Mouse (Mus musculus) left cerebral cortex, postnatal 14 days (tissue): ENCODE results near the gene Krt33b. TPM values are rescaled to one million over a fixed set of nuclear protein-coding genes. Genes with fewer than 3 reads are reported as not detected.
A peak's percentile ranks its signal among the peaks of the same experiment; 100 is the strongest.

ENCODE experiments used
- DNase-seq, 2 experiments: peaks; one replicate each; pipeline ENCODE4 v3.0.0; 2021 to 2022; ENCODE audit warnings: low spot score in 2 of 2, mixed read lengths in 1 of 2
- intact Hi-C: fragments of 180-260 bp; cut with DNase I; formaldehyde crosslinking; loops from one replicate; pipeline ENCODE4 v1.15.1; 2025
- long read RNA-seq, 2 experiments: library from polyadenylated mRNA; stranded (forward); transcript quantifications; one replicate each; pipeline ENCODE4 v2.0.0; 2021
- total RNA-seq, 2 experiments: library from RNA; stranded (reverse); gene quantifications; 2 replicates each; pipeline ENCODE4 v1.2.3; 2021

Krt33b gene
- not detected for total RNA-seq
- long read RNA-seq, experiment 1: 0 reads
- long read RNA-seq, experiment 2: 0 reads

DNA sequence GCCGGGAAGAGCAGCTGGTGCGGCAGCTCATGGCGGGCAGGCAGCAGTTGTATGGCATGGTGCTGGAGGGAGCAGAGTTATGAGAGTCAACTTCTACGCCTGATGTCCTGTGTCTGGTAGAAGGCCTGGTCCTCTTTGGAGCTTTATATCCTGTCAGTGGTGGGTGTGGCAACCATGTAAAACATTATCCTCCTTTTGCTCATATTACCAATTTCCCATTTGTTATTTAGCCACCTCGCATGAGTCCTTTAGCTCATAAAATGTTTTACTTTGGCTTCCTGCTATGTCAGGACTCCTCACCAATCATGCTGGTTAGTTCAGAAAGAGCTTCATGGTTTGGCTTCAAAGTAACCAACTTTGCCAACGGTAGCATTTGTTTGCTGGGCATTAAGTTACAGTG lies at the start of gene Krt33b:
Gene Krt33b, minus strand, starts transcription at position 101 of the 400 bp plus-strand sequence.
- intact Hi-C loops: no loop called here
- no peak for DNase-seq

DNA sequence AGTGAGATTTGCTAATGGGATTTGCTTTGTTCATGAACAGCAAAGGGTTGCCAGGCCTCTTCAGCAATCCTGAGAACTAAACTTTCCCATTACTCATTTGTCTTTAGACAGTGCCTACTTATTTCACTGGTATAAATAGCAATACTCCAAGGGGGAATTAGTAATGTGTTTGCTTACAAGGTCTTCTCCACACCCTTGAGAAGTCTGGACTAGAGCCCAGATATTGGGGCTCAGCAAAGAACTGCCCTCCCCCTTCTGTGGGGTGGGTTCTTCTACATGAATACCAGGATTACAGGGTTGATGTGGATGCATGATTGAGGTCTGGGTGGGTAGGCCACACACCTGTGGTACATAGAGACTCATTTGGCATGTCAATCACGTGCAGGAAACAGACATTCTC lies 44.2 kb upstream of the Krt33b start:
- no peak for DNase-seq
- intact Hi-C loops: no loop called here

DNA sequence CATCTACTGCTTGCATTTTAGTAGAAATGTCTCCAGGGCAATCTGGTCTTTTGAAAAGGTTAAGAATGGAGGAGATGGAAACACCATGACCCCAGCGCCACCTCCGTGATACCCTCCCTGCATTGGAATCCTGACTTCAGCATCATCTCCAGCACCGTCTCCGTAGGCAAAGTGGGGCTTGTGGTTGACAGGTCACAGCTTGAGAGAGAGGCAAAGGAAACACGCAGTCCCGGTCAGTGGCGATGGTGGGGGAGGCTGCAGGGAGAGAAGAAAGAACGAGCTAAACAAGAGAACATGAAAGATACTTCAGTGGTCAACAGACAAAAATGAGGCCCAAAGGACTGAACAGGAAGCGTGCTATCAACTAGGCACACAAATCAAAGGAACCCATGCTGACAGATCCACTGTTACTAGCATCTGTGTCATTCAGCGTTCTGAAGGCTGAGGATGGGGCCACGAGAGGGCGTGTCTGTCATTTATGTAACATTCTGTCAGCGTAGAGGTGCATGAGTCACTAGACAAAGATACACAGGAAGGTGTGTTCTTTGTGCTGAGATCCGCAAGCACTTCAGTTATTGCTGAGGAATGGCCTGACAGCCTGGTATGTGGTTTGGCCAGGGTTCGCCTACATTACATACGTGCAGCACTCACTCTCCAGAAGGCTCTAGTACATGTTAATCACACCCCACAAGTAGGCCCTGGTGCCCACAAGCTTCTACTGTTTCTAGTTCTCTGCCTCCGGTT lies 37.8 kb upstream of the Krt33b start:
- intact Hi-C loops: no loop called here
- no peak for DNase-seq

DNA sequence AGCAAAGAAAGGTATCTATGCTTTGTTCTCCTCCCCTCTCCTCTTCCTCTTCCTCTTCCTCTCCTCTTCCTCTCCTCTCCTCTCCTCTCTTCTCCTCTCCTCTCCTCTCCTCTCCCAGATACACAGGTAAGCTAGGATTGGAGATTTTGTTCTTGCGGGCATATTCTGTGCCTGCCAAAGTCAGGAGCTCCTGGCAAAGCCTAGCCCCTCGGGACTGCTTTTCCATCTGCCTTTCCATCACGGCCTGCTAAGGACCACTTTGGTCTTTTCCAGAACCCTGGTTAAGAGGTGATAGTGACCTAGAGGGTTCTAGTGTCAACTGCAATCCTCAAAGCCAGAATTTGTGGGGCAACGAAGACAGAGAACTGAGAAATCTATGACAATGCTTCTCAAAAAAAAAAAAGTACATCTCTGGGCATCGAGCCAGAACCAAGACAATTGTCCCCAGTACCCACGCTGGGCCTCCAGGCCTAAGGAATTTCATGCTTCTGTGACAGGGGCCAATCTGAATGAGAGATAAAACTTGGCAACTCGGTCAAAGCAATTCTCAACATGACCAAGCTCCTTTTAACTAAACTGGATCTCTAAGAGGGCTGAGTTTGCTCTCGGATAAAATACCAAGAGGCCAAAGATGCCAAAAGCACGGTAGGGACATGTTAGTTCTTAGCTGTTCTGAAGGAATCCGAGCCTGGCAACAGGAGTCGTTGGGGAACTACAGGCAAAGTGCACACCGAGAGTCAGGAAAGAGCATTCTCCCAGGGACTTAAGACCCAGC lies 36.8 kb upstream of the Krt33b start:
- intact Hi-C loops: no loop called here
- DNase-seq: no peak

DNA sequence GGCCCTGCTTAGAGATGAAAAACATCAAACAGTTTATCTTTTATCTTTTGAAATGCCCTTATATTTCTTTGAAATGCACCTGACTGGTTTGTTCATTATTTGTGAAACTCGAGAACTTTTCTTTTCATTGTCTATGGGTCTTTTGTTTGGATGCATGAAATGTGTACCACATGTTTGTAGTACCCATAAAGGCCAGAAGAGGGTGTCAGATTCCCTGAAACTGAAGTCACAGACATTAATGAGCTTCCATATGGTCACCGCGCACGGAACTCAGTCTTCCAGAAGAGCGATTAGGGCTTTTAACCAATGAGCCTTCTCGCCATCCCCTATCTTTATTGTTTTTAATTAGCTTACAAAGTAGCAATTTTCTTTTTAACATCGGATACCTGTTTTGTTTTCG lies 29.2 kb upstream of the Krt33b start:
- intact Hi-C loops: no loop called here

DNA sequence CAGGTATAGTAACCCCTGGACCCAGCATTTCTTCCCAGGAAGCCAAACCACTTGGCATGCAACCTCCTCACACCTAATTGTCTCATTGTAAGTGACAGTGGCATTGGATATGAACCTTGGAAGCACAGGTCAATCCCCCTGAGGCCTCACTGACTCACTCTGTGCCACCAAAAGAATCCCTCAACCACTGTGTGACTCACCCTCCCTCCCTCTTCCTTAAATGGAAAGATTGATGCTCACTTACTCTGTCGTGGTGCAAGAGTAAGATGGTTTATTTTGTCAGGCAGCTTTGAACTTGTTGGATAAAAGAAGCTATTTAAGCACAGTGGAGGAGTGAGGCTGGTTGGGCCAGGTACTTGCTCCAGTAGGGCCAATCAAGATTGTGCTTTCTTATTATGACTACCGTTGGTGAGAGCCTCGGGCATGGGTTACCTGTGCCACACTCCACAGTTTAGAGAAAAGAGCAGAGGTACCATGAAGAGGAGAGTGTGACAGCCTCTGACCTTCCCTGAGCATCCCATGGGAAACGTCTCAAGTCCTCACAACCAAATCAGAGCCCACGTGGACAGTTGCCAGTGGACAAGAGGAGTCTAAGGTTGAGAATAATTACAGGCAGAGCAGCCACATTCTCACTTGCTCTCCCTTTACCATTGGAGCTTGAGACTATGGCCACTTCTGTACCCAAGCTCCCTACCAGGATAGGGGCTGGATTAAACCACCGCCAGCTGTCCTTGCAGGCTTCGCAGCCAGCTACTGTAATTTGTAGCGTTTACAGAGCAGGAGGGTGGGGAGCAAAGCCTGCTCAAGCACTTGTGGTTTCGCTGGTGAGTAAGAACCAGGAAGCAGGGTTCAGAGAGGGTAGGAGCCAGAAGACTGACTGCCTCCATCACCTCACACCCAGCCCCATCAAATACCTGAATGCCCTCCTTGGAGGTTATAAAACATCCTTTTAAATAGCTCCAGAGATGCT lies 26.3 kb upstream of the Krt33b start:
- no peak for DNase-seq
- intact Hi-C loops: no loop called here

More for the DNA sequence above, 29.2 kb upstream of the Krt33b start:
- peak in 1 of 2 experiments; percentile 18 for DNase-seq

DNA sequence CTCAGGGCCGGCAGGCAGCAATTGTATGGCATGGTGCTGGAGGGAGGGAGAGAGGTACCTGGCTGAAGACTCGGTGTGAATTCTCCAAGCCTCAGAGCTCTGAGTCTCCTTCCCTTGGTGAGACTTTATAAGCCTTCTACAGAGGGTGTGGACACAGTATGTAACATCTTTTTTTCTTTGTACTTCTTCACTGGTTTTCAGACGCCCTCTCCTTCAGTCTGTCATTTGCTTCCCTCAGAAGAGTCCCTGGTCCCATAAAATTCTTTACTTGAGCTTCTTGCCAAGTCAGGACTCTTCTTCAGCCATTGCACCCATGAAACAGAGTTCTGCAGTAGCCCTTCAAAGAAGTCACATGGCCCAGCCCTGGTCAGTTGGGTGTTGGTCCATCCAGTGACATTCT lies 20.8 kb upstream of the Krt33b start, which contains the start of gene Krt31:
Gene Krt31, minus strand, starts transcription at position 101 of the 400 bp plus-strand sequence.
- intact Hi-C loops: no loop called here
- DNase-seq: no peak

DNA sequence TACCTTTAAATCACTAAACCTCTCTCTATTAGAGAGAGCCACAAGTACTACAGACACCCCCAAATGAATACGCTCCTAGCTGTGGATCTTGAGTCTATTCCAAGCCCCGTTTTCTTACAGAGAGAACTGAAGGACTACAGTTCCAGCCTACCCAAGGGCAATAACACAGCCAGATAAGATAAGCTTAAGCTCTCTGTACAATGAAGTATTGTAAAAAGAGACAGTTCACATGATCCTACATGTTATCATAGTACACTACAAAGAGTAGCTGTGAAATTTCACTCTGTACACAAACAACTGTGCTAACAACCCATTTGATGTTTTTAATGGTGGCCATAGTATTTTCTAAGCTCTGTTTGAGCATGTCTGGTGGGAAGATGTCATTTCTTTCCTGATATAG lies 17.5 kb upstream of the Krt33b start:
- intact Hi-C loops: no loop called here
- DNase-seq: no peak

DNA sequence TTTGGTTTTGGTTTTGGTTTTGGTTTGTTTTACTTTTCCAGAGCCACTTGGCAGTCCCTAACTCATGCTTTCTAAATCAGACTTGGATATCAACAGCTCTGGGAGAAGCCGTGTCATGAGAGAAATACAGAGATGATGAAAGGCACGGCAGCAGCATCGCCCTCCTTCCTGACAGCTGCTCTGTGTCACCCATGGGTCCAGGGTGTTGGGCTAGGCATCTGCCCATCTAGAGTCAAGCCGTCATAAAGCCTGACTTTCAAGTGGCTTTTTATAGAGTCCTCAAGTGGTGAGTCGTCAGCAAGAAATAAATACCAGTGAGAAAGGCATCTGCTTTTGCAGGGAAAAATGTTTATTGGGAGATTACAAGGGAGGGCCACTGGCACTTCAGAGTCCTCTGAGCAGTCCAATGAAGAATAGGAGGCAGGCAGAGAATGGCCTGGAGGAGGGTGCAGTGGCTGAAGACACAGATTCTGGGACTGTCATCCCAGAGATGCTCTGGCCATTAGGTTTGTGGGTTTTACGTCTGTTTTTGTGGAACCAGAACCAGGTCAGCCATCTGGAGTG lies 16.7 kb upstream of the Krt33b start:
- intact Hi-C loops: no loop called here
- peak; percentile 7 to 8 for DNase-seq

DNA sequence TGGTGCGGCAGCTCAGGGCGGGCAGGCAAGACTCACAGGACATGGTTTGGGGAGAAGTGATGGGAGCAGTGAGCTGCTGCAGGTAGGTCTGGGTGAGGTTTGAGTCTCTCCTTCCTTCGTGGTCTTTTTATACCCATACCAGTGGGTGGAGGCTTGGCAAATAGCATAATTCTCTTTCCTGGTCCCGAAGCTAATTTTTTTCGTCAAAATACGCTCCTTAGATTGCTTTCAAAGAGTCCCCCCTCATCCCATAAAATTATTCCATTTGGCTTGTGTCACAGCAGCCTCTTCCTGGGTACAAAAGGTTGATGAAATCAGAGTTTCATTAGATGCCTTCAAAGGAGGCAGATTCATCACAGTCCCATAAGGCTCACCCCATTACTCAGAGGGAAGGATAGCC lies 11.8 kb upstream of the Krt33b start, which contains the start of gene Krt34:
Gene Krt34, minus strand, starts transcription at position 101 of the 400 bp plus-strand sequence.
- intact Hi-C loops: no loop called here
- DNase-seq: no peak

DNA sequence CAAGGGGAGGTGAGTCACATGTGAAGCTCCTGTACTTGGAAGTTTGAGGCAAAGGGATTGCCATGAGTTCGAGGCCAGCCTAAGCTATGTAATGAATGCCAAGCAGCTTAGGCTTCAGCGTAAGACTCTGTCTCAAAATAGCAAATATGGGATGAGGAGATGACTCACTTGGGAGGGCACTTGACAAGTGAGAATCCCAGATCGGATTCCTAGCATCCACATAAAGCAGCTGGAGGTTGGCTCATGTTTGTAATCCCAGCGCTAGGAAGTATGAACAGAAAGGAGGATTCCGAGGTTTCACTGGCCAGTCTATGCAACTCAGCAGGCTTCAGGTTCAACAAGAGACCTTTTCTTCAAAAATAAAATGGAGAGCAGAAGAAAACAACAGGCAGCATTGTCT lies 8.2 kb downstream of the Krt33b start:
- intact Hi-C loops: no loop called here
- DNase-seq: peak in 1 of 2 experiments; percentile 37

DNA sequence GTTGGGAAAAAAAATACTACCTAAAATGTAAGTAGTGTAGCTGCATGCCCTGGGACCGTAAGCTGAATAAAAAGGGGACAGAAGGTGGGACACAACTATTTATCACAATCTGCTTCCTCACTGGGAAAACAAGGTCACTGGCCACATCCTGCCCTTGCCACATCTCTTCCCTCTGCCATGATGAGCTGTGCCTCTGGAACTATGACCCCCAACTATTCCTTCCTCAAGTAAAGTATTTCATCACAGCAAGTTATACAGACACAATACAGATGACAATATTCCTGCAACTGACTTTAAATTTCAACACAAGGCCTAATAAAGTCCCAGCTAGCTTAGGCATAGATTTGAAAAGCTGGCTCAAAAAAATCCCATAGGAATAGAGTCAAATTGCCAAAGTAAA lies 10.2 kb downstream of the Krt33b start:
- intact Hi-C loops: loop anchor here (10.0 kb wide), 1 partner anchor 265 kb away; no protein-coding TSS in a partner anchor
- no peak for DNase-seq

DNA sequence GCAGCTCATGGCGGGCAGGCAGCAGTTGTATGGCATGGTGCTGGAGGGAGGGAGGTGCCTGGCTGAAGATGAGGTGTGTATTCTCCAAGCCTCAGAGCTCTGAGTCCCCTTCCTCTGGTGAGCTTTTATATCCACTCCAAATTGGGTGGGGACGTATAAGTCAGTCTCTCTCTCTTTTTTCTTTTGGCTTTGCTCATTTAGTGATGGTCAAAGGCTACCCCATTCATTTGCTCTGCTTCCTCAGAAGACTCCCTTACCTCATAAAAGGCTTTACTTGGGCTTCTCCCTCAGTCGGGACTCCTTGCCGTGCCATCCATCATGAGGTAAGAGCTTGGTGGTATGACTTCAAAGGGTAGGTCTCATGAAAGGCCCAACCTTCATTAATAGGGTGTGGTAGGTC lies 13.6 kb downstream of the Krt33b start, which contains the start of gene Krt33a:
Gene Krt33a, minus strand, starts transcription at position 101 of the 400 bp plus-strand sequence.
- intact Hi-C loops: loop anchor here (10.0 kb wide), 1 partner anchor 269 kb away; no protein-coding TSS in a partner anchor
- no peak for DNase-seq

DNA sequence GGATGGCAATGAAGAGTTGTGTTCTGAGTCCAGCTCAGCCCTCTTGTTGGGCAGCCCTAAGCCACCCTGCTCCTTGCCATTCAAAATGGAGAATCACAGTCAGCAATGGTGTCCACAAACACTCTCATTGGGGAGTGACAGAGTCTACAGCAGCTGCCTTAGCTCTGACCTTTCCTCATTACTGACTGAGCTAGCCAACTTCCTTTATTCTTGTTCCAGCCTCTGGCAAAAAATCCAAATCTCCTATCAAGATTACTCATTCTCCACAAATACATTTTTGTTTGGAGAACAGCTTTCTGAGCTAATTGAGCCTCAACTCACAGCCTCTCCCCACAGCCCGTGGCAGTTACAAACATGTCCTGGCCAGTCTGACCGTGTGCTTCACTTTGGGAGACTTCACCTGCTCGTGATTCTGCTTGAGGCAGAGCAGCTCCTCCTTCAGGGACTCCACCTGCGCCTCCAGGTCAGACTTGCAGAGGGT lies 15.9 kb downstream of the Krt33b start:
- intact Hi-C loops: loop anchor here (10.0 kb wide), 1 partner anchor 271 kb away; no protein-coding TSS in a partner anchor
- no peak for DNase-seq

DNA sequence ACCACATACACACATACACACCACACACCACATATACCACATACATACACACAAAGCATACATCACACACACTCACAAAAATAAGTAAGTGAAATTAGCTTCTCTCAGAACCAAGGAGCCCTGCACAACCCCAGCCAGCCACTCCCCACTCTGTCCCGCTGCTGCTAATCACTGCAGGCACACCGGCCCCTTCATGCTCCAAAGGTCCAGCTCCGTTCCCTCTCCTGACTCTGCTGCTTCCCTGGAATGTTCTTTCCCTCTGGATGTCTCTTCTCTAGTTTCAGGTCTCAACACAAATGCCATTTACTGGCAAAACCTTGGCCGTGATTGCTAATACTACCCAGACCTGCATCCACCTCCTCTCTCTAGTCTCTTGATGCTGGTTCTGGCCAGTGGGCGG lies 19.0 kb downstream of the Krt33b start:
- intact Hi-C loops: loop anchor here (10.0 kb wide), 1 partner anchor 274 kb away; no protein-coding TSS in a partner anchor
- DNase-seq: no peak

DNA sequence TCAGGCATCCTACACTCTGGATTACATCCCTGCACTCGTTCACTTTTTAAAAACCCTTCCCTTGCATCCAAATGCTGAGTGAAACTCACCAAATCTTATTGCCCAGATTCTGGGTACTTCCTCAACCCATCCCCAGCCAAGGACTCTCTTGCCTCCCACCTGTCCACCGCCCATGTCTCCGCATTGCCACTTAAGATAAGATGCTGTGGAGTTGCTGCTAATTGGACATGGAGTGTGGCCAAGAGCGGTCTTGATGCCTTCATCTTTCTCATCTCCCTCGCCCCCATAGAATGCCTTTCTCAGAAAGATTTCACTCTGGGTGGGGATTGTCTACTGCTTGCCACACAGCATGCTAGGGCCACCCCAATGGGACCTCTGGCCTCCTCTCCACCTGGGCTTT lies 21.3 kb downstream of the Krt33b start:
- intact Hi-C loops: no loop called here

DNA sequence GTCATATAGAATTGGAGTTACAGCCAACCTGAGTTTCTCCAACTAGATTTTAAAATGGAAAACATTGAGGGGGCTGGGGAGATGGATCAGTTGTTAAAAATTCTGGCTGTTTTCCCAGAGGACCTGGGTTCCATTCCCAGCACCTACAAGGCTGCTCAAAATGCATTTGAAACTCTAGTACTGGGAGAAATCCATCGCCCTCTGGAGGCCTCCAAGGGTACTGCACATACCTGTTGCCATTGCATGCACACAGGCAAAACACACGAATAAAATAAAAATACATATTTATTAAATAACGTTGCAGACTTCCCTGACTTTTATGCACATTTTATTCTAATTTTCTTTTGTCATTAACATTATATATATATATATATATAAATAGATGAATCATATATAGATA lies 23.0 kb downstream of the Krt33b start:
- no peak for DNase-seq
- intact Hi-C loops: no loop called here

More for the DNA sequence above, 21.3 kb downstream of the Krt33b start:
- DNase-seq: no peak

DNA sequence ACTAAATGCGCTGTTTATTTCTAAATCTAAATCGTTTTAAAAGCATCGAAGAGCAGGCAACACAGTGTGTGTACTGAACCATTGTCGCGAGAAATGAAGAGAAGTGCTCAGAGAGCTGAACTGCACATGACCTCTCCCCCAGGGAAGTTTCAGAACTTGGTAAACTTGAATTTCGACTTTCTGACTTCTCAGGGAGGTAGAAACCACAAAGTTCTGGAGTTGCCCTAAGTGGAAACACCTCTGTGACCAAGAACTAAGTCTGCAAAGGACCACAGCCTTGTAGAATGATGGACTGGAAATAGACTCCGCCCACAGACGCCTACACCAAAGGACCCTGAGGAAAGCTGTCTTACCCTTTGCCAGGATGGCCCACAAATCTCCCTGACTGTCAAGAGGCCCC lies 23.8 kb downstream of the Krt33b start:
- intact Hi-C loops: loop anchor here (2.0 kb wide), 1 partner anchor 541 kb away; no protein-coding TSS in a partner anchor
- no peak for DNase-seq
